Mouse (Mus musculus) forebrain, embryonic 10.5 days (tissue): ENCODE measurements around the gene Cacna1d. TPM values are rescaled to one million over a fixed set of nuclear protein-coding genes. Genes with fewer than 3 reads are reported as not detected.

Experiments
- DNase-seq: peaks from one replicate; pipeline ENCODE4 v3.0.0-alpha.2; 2017; ENCODE audit warnings: low spot score; ENCODE audit errors: extremely low spot score
- H3K27ac ChIP-seq: fragments of 300-500 bp; sonication (generic); 2 replicates; pipeline ENCODE4 v1.5.1; 2016; ENCODE audit warnings: mild to moderate bottlenecking
- H3K27me3 ChIP-seq: fragments of 300-500 bp; sonication (generic); 2 replicates; pipeline ENCODE4 v1.6.1; 2016; ENCODE audit warnings: mild to moderate bottlenecking; ENCODE audit not compliant: poor library complexity, severe bottlenecking
- H3K36me3 ChIP-seq: fragments of 300-500 bp; sonication (generic); replicated peaks from 2 replicates; pipeline ENCODE4 v1.6.1; 2016; ENCODE audit warnings: mild to moderate bottlenecking, moderate library complexity
- H3K4me1 ChIP-seq: fragments of 300-500 bp; sonication (generic); 2 replicates; pipeline ENCODE4 v1.6.1; 2016
- H3K4me3 ChIP-seq: fragments of 300-500 bp; sonication (generic); 2 replicates; pipeline ENCODE4 v1.5.1; 2016; ENCODE audit warnings: mild to moderate bottlenecking, moderate library complexity
- H3K9me3 ChIP-seq: fragments of 300-500 bp; sonication (generic); 2 replicates; pipeline ENCODE4 v1.6.1; 2016; ENCODE audit warnings: mild to moderate bottlenecking, moderate library complexity
- WGBS: fragments of 180-500 bp; shearing (Covaris S2); methylation state at CpG from one replicate; pipeline ENCODE4 v1.1.7; 2016; 5-methylcytosine and 5-hydroxymethylcytosine counted together
- polyA plus RNA-seq: library from polyadenylated mRNA; unstranded; fragments of >200 nt; fragmentation: Nextera tagmentation; extraction: Ambion mirVana; gene quantifications from 2 replicates; pipeline ENCODE4 v1.2.1, GENCODE M21; 2016

Cacna1d gene
- polyA plus RNA-seq, 1 experiment from 2014 or later: 1.3 TPM

DNA sequence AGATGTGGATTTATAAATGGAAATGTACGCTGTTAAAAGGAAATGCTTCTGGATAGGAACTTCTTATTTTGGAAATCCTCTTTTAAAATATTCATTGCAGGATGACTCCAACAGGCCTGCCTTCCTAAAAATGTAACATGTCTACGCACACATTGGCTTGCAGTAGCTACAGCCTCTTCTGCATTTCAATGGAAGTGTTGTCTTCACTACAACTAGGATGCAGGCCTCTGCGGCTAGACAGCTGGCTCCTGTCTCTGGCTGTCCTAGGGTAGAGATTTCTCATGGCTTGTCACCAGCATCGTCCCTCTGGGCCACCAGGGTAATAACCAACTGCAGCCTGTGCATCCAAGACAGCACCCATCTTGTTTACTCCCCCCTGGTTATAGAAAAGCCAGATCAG, 293.1 kb downstream of the Cacna1d start:
- Histone ChIP-seq H3K27ac (no peak overlapping the region), H3K4me3 (no peak overlapping the region), H3K9me3 (no peaks in the 10 kb centered on the region), H3K36me3 (no peaks in the 10 kb centered on the region), H3K4me1 (0 out of 2 replicates have a peak, but pooled peaks cover 4% of the 10 kb centered on the region), H3K27me3 (no peaks in the 10 kb centered on the region)
- WGBS: 87% methylated on average over 4 of the region's 4 CpGs
- DNase-seq: no peak

DNA sequence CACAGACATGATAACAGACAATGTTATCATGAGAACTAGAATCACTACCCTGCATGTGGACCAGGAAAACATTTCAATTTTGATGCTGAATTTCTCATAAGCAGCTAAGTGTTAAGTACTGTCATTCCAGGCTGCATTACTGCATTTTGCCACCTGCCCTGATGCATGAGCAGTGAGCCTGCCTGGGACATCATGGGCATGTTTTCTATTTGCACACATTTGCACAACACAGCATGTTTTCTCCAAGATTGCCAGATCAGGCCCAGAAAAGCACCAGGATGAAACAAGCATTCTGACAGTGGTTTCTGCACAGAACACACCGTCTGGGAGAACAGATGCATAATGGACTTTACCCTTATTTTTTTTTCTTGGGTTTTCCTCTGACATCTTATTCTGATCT, 294.3 kb downstream of the Cacna1d start:
- no peak for DNase-seq

DNA sequence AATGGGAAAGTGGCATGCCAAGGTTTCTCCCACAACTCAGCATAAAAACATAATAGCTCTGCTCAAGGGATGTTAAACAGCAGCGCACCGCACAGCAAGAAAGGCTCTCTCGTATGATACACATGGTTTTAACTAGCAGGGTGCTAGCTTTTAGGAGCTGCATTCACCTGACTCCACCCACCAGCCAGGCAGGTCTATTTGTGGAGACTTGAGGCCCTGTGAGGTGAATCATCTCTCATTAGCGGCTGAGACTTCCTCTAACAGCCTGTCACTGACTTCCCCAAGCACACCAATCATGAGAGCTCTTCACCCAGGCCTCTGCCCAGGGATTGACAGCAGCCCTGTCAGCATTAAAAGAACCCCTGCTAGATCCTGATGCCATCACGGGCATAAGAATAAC, 295.0 kb downstream of the Cacna1d start:
- Histone ChIP-seq H3K27me3 (no peaks in the 10 kb centered on the region), H3K9me3 (no peaks in the 10 kb centered on the region), H3K36me3 (no peaks in the 10 kb centered on the region), H3K27ac (no peak overlapping the region), H3K4me1 (0 out of 2 replicates have a peak, but pooled peaks cover 4% of the 10 kb centered on the region), H3K4me3 (no peak overlapping the region)
- 68% methylated on average over 5 of the region's 5 CpGs for WGBS
- no peak for DNase-seq

More for the DNA sequence above, 294.3 kb downstream of the Cacna1d start:
- H3K27me3 ChIP-seq: no peaks in the 10 kb centered on the region
- no peak overlapping the region for H3K4me3 ChIP-seq
- no peaks in the 10 kb centered on the region for H3K36me3 ChIP-seq
- WGBS: 89% methylated on average over 1 of the region's 1 CpGs
- H3K9me3 ChIP-seq: no peaks in the 10 kb centered on the region
- H3K4me1 ChIP-seq: 0 out of 2 replicates have a peak, but pooled peaks cover 4% of the 10 kb centered on the region
- no peak overlapping the region for H3K27ac ChIP-seq

DNA sequence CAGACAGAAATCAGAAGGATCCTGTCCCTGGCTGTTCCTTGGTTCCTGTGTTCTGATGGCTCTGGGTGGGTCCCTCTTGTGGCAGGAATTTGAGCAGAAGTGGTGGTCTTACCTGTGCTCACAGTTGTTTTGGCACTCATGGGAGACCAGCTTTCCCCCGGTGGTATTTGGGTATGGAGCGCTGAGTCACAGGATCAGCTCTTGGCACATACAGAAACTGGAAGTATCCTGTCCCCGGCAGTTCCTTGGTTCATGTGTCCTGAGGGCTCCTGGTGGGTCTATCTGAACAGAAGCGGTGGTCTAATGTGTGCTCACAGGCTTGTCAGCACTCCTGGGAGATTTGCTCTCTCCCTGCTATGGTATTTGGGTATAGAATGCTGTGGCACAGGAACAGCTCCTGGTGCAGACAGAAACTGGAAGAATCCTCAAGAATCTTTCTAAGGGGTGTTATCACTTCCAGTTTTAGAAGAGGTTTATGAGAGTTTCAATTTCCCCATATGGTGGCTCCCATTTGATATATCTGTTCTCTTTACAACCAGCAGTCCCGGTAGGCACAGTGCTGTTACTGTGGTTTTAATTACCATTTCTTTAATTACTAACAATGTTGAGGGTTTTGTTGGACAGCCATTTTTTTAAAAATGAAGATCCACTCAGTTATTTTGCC, 300.8 kb downstream of the Cacna1d start:
- no peaks in the 10 kb centered on the region for H3K27me3 ChIP-seq
- H3K4me1 ChIP-seq: no peaks in the 10 kb centered on the region
- H3K4me3 ChIP-seq: no peak overlapping the region
- H3K36me3 ChIP-seq: no peaks in the 10 kb centered on the region
- no peak for DNase-seq
- no peak overlapping the region for H3K27ac ChIP-seq
- H3K9me3 ChIP-seq: no peaks in the 10 kb centered on the region
- WGBS: 88% methylated on average over 5 of the region's 5 CpGs

DNA sequence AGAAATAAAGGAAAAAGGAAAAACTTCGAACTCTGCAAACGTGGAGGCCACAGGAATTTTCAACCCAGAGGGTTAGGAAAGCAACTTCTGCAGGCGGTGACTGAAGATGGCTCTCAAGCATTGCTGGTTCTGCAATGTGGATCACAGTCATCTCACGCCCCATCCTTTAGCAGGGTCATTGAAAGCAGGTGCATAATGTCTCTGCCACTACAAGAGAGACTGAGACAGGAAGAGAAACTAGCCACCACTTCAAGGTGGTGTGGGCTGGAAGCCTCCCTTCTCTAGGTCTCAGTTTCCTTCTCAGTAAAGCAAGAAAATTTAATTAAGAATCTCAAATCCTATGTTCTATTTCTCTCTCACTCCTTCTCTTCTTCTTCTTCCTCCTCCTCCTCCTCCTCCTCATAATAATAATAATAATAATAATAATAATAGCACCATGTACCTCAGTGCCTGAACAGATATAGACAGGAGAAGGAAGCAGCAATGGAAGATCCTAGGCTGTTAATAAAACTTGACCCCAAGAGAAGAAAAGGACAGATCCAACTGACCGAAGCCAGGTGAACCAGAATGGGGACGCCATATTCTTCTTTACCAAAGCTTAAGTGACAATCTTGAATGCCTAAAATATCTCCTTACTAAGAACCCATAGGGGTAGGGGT, 305.5 kb downstream of the Cacna1d start:
- WGBS: 93% methylated on average over 6 of the region's 6 CpGs
- DNase-seq: no peak

DNA sequence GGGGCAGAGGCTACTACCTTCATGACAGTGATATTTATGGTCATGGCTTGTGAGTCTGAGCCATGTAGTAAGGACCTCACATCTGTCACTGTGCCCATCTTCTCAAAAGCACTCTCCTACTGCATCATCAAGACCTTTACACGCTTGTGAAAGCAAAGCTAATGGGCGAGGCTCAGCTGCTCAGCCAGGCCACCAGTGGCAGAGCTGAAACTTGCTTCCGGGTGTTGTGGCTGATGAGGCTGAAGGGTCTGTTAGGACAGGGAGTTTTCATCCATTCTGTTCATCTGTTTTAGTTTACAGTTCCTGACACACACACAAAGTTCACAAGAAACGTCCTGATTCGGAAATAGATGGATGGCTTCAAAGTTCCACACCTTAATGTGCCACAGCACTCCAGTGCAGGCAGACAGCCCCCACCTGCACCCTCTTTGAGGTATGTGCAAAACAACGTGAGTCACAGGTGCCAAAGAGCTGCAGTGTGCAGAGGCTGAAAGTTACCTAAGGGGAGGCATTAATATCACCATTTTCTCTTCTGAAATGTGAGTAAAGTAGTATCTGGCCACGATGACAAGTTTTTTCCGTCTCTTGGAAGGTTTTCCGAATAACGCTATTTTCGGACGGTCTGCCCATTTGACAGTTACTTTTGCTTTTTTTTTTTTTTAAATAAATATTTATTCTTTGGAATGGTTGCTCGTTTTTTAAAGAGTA, 306.7 kb downstream of the Cacna1d start:
- DNase-seq: no peak
- no peaks in the 10 kb centered on the region for H3K4me1 ChIP-seq
- H3K27ac ChIP-seq: no peak overlapping the region
- 90% methylated on average over 13 of the region's 13 CpGs for WGBS
- no peaks in the 10 kb centered on the region for H3K9me3 ChIP-seq
- H3K27me3 ChIP-seq: no peaks in the 10 kb centered on the region
- H3K4me3 ChIP-seq: no peak overlapping the region
- no peaks in the 10 kb centered on the region for H3K36me3 ChIP-seq

More for the DNA sequence above, 305.5 kb downstream of the Cacna1d start:
- Histone ChIP-seq H3K27ac (no peak overlapping the region), H3K36me3 (no peaks in the 10 kb centered on the region), H3K4me1 (no peaks in the 10 kb centered on the region), H3K9me3 (no peaks in the 10 kb centered on the region), H3K27me3 (no peaks in the 10 kb centered on the region), H3K4me3 (no peak overlapping the region)

DNA sequence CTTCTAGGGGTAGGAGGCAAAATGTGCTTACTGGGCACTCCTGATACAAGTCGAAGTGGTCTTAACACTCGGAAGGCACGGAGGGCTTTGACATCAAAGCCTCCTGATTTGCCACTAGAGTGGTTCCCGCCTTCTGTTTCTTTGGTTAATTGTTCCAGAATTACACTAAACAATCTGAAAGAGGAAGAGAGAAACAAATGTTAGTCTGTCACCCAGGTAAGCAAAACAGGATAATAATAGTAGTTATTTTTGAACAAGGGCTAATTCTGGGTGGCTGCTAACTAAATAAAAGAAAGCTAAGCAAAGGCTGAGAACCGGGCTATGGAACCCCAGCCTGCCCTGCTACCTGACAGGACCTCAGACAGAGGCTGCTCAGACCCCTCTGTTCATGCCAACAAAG, 307.2 kb downstream of the Cacna1d start:
- 79% methylated on average over 5 of the region's 5 CpGs for WGBS
- DNase-seq: no peak
- Histone ChIP-seq H3K4me1 (no peaks in the 10 kb centered on the region), H3K4me3 (no peak overlapping the region), H3K36me3 (no peaks in the 10 kb centered on the region), H3K27ac (no peak overlapping the region), H3K27me3 (no peaks in the 10 kb centered on the region), H3K9me3 (no peaks in the 10 kb centered on the region)

DNA sequence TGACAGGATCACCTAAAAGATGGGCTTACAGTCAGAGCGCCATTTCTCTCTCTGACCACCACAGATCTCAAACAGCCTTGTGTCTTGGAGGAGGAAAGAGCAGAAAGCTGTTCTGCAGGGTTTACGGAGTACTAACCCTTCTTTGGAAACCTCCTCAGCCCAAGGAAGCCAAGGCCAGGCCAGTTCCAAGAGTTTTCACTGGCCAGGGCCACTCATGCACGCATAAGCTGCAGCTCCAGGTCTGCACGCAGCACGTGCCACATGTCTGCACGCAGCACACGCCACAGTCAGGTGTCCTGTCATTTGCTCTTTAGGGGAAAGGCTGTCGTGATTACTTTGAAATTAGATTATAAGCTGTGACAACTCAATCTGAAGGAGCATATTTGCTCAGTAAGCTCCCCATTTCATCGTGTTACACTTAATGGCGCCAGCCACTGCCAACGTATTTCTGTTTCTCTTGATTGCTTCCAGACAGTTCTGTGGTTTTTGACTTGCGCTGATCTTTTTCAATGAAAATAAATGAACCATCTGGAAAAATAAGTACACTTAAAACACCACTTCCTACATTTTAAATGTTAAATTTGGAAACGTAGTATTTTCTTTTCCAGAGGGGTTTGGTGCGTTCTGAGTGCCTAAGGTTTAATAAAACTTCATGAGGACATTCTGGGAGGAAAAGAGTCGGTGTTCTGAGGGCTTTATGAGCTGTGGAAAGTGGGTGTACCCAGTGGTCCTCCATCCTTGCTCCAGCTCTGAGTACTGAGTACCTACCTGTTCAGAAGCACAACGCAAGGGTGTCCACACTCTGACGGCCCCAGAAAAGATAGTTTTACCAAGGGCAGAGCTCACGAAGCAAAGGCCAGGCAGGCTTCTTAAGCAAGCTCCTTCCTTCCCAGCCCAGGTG, 308.4 kb downstream of the Cacna1d start:
- 91% methylated on average over 18 of the region's 18 CpGs for WGBS
- Histone ChIP-seq H3K4me3 (no peak overlapping the region), H3K27me3 (no peaks in the 10 kb centered on the region), H3K4me1 (no peaks in the 10 kb centered on the region), H3K9me3 (no peaks in the 10 kb centered on the region), H3K36me3 (no peaks in the 10 kb centered on the region), H3K27ac (no peak overlapping the region)
- DNase-seq: no peak

DNA sequence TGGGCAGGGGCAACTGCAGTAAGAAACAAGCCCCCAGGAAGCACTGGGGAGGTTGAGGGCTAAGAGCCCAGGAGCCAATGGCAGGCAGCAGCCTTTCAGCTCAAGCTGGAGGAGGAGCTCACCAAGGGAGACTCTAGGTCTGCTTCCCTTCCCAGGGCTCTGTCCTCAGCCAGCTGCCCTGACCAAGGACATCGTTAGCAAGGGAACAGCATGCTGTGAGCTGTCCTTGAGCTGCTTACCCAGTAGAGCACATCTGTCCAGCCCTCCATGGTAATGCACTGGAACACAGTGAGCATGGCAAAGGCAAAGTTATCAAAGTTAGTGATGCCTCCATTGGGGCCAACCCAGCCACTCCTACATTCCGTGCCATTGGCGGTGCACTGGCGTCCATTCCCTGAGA, 312.9 kb downstream of the Cacna1d start:
- Histone ChIP-seq H3K27ac (no peak overlapping the region), H3K27me3 (no peaks in the 10 kb centered on the region; the same call in 1 of the 2 replicates), H3K4me3 (no peak overlapping the region), H3K36me3 (no peaks in the 10 kb centered on the region), H3K9me3 (no peaks in the 10 kb centered on the region), H3K4me1 (no peaks in the 10 kb centered on the region)
- DNase-seq: no peak
- 84% methylated on average over 4 of the region's 4 CpGs for WGBS

DNA sequence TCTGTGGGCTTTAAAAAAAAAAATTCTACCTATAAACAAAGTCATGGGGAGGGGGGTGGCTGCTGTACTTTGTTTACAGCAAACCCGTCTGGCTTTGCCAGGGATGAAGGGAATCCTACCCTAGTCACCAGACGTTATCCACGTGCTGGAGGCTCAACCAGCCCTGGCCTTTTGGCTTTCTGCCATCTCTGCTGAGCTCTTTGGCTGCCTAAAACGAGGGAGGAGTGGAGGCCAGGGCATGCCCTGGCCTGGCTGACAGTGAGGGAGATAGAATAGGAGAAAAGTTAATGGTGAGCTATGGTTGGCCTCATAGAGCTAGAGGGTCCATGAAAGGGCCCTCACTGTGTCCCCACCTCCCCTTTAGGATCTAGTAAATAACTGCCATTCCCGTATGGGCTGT, 313.4 kb downstream of the Cacna1d start:
- Histone ChIP-seq H3K36me3 (no peaks in the 10 kb centered on the region), H3K4me3 (no peak overlapping the region), H3K27me3 (no peaks in the 10 kb centered on the region; the same call in 1 of the 2 replicates), H3K4me1 (no peaks in the 10 kb centered on the region), H3K27ac (no peak overlapping the region), H3K9me3 (no peaks in the 10 kb centered on the region)
- 67% methylated on average over 5 of the region's 5 CpGs for WGBS
- no peak for DNase-seq

DNA sequence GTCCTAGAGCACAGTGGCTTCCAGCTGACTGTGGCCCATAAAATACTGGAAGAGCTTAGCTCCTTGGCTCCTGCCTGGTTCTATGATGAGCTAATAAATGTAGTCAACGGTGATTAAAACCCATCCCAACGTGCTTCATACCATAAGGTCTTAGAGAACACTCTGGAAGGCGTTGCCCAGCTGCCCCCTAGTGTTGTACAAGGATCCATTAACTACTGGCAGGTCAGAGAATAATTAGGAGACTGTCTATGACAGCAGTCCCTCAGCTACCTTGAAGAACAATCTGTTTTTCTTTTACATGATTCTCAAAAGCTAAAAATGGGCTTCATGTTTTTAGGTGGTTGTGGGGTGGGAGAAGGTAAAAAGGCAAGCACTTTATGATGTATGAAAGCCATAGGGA, 315.9 kb downstream of the Cacna1d start:
- Histone ChIP-seq H3K27me3 (no peaks in the 10 kb centered on the region; the same call in 1 of the 2 replicates), H3K9me3 (no peaks in the 10 kb centered on the region), H3K4me3 (no peak overlapping the region), H3K36me3 (no peaks in the 10 kb centered on the region), H3K27ac (no peak overlapping the region), H3K4me1 (peaks cover 8% of the 10 kb centered on the region)
- DNase-seq: no peak
- WGBS: 80% methylated on average over 3 of the region's 3 CpGs
